Mouse (Mus musculus): ENCODE results near the gene Rexo5. TPM values are rescaled to one million over a fixed set of nuclear protein-coding genes. Genes with fewer than 3 reads are reported as not detected.

Rexo5 gene
- polyA plus RNA-seq, 1 experiment from 2014 or later, result 30.7 TPM

- Histone ChIP-seq H3K9me3 (no peaks in the 10 kb centered on the region), H3K27ac (no peak overlapping the region), H3K4me2 (no peak overlapping the region), H3K4me3 (replicated peaks) (no peak overlapping the region), H3K27me3 (no peaks in the 10 kb centered on the region), H3K4me1 (peaks cover 27% of the 10 kb centered on the region), H3K9ac (no peak overlapping the region), H3K36me3 (replicated peaks) (no peaks in the 10 kb centered on the region)
- WGBS, result 93% methylated on average over 8 of the region's 8 CpGs
- no peak for ATAC-seq (ENCODE audit: low FRiP score)
Observed at GRCm38 (mm10) chr7:119897521-119898109, 103.8 kb downstream of the Rexo5 start.

- 83% methylated on average over 1 of the region's 1 CpGs for WGBS
- no peak overlapping the region for H3K9ac ChIP-seq
- no peaks in the 10 kb centered on the region for H3K9me3 ChIP-seq
- H3K27ac ChIP-seq, result no peak overlapping the region
- no peak overlapping the region for H3K4me2 ChIP-seq
- peaks cover 23% of the 10 kb centered on the region for H3K4me1 ChIP-seq
- H3K27me3 ChIP-seq, result no peaks in the 10 kb centered on the region
- no peak for ATAC-seq (ENCODE audit: low FRiP score)
- H3K4me3 ChIP-seq (replicated peaks), result no peak overlapping the region
- H3K36me3 ChIP-seq (replicated peaks), result no peaks in the 10 kb centered on the region
Observed at GRCm38 (mm10) chr7:119898247-119898856, 104.5 kb downstream of the Rexo5 start.

Other genes with a start within 250 kb of the Rexo5 start
- gene Acsm2, start 239.7 kb upstream of the Rexo5 start, polyA plus RNA-seq (2016; fragmentation: Nextera tagmentation; extraction: Ambion mirVana), result not detected in 2 replicates
- gene Acsm1, start 187.0 kb upstream of the Rexo5 start, polyA plus RNA-seq (2016; fragmentation: Nextera tagmentation; extraction: Ambion mirVana), result not detected in 2 replicates
- gene Acsm4, start 104.0 kb upstream of the Rexo5 start, polyA plus RNA-seq (2016; fragmentation: Nextera tagmentation; extraction: Ambion mirVana), result 5.5 and 10.6 TPM in 2 replicates
- 89.6 and 94.4 TPM in 2 replicates for gene Thumpd1, start 73.2 kb upstream of the Rexo5 start, polyA plus RNA-seq (2016; fragmentation: Nextera tagmentation; extraction: Ambion mirVana)
- gene Acsm3, start 33.1 kb upstream of the Rexo5 start, polyA plus RNA-seq (2016; fragmentation: Nextera tagmentation; extraction: Ambion mirVana), result 0.15 and 0.22 TPM in 2 replicates
- gene Eri2, start 52 bp downstream of the Rexo5 start, polyA plus RNA-seq (2016; fragmentation: Nextera tagmentation; extraction: Ambion mirVana), result 36.5 and 38.7 TPM in 2 replicates
- gene Lyrm1, start 101.9 kb downstream of the Rexo5 start, polyA plus RNA-seq (2016; fragmentation: Nextera tagmentation; extraction: Ambion mirVana), result 11.2 and 12.6 TPM in 2 replicates
- 16.2 and 16.8 TPM in 2 replicates for gene Dcun1d3, start 102.3 kb downstream of the Rexo5 start, polyA plus RNA-seq (2016; fragmentation: Nextera tagmentation; extraction: Ambion mirVana)

All from forebrain, embryonic 12.5 days (tissue).